Mouse (Mus musculus): ENCODE data around the gene Ddn. TPM values are rescaled to one million over a fixed set of nuclear protein-coding genes. Genes with fewer than 3 reads are reported as not detected.

Ddn gene
- polyA plus RNA-seq, 1 experiment from 2014 or later, result not detected

DNA sequence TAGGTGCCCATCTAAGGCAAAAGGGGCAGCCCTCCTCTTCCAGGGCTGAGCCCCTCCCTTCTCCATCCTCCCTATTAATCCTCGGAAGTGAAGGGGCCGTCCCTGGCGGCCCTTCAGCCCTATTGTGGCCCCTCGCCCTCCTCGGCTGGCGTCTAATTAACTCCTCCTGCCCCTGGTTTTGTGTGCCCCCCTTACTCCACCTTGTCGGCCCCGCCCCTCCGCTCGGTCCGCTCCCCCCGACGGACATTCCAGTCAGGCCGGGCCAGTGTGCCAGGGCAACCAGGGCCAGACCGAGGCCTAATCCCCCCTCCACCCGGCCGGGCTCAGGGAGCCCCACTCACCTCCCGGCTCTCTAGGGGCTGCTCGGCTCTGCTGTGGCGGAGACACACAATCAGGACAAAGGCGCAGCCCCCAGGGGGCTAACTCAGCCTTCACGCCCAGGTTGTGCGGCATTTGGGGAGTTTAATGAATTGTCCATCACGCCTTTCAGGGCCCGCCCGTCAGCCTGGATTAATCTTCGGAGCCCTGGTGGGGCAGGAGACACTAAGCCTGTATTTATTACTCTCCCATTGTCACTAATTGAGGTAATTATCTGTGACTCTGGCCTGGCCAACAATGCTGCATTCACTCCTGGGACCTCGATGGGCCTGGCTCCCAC lies 11.3 kb downstream of the Ddn start:
- Histone ChIP-seq H3K4me1 (replicated peaks; ENCODE audit: control insufficient read depth, insufficient read depth, low read length) (0 out of 2 replicates have a peak, but pooled peaks cover 4% of the 10 kb centered on the region), H3K4me2 (ENCODE audit: low read length) (no peak overlapping the region), H3K27me3 (replicated peaks; ENCODE audit: control insufficient read depth, insufficient read depth, low read length) (peaks cover 99% of the 10 kb centered on the region), H3K9me3 (ENCODE audit: control insufficient read depth, low read length) (no peaks in the 10 kb centered on the region), H3K36me3 (ENCODE audit: control insufficient read depth, insufficient read depth, low read length) (no peaks in the 10 kb centered on the region), H3K9ac (ENCODE audit: low read length) (no peak overlapping the region), H3K27ac (ENCODE audit: low read depth) (no peak overlapping the region), H3K4me3 (ENCODE audit: low read depth, low read length) (no peak overlapping the region)
- ATAC-seq (replicated peaks; ENCODE audit: low FRiP score, low TSS enrichment, low read depth) (no peak), DNase-seq (ENCODE audit: low spot score) (no peak)
- 4% methylated on average over 28 of the region's 28 CpGs for WGBS

DNA sequence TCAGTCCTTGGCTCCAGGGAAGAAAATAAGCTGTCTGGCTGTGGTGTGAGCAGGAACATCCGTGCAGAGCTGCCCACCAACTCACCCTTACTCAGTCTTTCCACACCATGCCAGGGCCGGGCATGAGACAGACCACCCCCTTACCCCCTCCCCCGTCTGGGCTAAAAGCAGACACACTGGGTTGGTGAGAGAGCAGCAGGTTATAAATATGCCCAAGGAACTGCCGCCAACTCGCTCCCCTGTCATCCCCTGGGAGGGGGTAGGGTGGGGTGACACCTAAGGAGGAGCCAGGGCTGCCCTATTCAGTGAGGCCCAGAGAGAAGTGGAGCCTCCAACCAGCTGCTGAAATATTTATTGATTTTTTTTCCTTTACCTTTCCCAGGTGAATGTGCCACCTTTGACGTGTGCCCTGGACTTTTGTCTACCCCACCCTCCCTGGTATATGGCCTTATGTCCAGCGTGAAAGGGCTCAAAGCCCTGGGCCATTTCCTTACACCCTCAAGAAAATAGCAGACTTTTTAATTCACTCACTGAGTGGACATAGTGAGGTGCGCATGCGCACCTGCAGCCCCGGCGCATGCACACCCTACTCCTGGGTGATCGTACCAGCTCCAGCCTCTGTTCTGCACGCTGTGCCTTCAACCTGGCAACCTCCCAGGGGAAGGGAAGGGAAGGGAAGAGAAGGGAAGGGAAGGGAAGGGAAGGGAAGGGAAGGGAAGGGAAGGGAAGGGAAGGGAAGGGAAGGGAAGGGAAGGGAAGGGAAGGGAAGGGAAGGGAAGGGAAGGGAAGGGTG lies 12.3 kb downstream of the Ddn start:
- no peak for DNase-seq (ENCODE audit: low spot score)
- Histone ChIP-seq H3K9me3 (ENCODE audit: control insufficient read depth, low read length) (no peaks in the 10 kb centered on the region), H3K27ac (ENCODE audit: low read depth) (no peak overlapping the region), H3K27me3 (replicated peaks; ENCODE audit: control insufficient read depth, insufficient read depth, low read length) (peaks cover 99% of the 10 kb centered on the region), H3K4me3 (ENCODE audit: low read depth, low read length) (no peak overlapping the region), H3K36me3 (ENCODE audit: control insufficient read depth, insufficient read depth, low read length) (no peaks in the 10 kb centered on the region), H3K9ac (ENCODE audit: low read length) (no peak overlapping the region), H3K4me1 (replicated peaks; ENCODE audit: control insufficient read depth, insufficient read depth, low read length) (0 out of 2 replicates have a peak, but pooled peaks cover 9% of the 10 kb centered on the region), H3K4me2 (ENCODE audit: low read length) (no peak overlapping the region)
- no peak for ATAC-seq (replicated peaks; ENCODE audit: low FRiP score, low TSS enrichment, low read depth)
- WGBS, result 6% methylated on average over 13 of the region's 13 CpGs

DNA sequence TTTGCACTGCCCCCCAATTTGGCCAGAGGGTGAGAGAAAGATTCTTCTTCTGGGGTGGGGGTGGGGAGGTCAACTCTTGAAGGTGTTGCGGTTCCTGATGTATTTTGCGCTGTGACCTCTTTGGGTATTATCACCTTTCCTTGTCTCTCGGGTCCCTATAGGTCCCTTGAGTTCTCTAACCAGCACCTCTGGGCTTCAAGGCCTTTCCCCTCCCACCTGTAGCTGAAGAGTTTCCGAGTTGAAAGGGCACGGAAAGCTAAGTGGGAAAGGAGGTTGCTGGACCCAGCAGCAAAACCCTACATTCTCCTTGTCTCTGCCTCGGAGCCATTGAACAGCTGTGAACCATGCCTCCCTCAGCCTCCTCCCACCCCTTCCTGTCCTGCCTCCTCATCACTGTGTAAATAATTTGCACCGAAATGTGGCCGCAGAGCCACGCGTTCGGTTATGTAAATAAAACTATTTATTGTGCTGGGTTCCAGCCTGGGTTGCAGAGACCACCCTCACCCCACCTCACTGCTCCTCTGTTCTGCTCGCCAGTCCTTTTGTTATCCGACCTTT lies 16.1 kb downstream of the Ddn start:
- no peaks in the 10 kb centered on the region for H3K9me3 ChIP-seq (ENCODE audit: control insufficient read depth, low read length)
- H3K27ac ChIP-seq (ENCODE audit: low read depth), result no peak overlapping the region
- H3K4me1 ChIP-seq (replicated peaks; ENCODE audit: control insufficient read depth, insufficient read depth, low read length), result peaks cover 14% of the 10 kb centered on the region
- no peak overlapping the region; the same call in 1 of the 2 replicates for H3K4me2 ChIP-seq (ENCODE audit: low read length)
- no peak overlapping the region for H3K9ac ChIP-seq (ENCODE audit: low read length)
- H3K4me3 ChIP-seq (ENCODE audit: low read depth, low read length), result no peak overlapping the region
- DNase-seq (ENCODE audit: low spot score) (no peak), ATAC-seq (replicated peaks; ENCODE audit: low FRiP score, low TSS enrichment, low read depth) (no peak)
- peaks cover 99% of the 10 kb centered on the region for H3K27me3 ChIP-seq (replicated peaks; ENCODE audit: control insufficient read depth, insufficient read depth, low read length)
- WGBS, result 3% methylated on average over 13 of the region's 13 CpGs
- H3K36me3 ChIP-seq (ENCODE audit: control insufficient read depth, insufficient read depth, low read length), result no peaks in the 10 kb centered on the region

DNA sequence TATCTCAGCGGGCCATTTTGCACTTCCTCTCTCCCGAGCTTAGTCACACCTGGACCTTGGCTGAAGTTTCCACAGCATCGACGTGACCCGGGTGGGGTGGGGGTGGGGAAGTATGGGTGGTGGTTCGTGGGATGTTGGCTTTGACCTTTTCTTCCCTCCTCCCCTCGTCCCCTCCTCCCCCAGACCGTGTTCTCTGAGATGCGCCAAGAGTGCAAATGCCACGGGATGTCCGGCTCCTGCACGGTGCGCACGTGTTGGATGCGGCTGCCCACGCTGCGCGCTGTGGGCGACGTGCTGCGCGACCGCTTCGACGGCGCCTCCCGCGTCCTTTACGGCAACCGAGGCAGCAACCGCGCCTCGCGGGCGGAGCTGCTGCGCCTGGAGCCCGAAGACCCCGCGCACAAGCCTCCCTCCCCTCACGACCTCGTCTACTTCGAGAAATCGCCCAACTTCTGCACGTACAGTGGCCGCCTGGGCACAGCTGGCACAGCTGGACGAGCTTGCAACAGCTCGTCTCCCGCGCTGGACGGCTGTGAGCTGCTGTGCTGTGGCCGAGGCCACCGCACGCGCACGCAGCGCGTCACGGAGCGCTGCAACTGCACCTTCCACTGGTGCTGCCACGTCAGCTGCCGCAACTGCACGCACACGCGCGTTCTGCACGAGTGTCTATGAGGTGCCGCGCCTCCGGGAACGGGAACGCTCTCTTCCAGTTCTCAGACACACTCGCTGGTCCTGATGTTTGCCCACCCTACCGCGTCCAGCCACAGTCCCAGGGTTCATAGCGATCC lies 16.9 kb downstream of the Ddn start:
- peak overlapping the region; percentile 39 for H3K4me2 ChIP-seq (ENCODE audit: low read length)
- no peaks in the 10 kb centered on the region for H3K9me3 ChIP-seq (ENCODE audit: control insufficient read depth, low read length)
- H3K9ac ChIP-seq (ENCODE audit: low read length), result no peak overlapping the region
- H3K4me1 ChIP-seq (replicated peaks; ENCODE audit: control insufficient read depth, insufficient read depth, low read length), result peaks cover 10% of the 10 kb centered on the region
- no peaks in the 10 kb centered on the region for H3K36me3 ChIP-seq (ENCODE audit: control insufficient read depth, insufficient read depth, low read length)
- H3K4me3 ChIP-seq (ENCODE audit: low read depth, low read length), result peak overlapping the region; percentile 22
- no peak for DNase-seq (ENCODE audit: low spot score)
- peaks cover 99% of the 10 kb centered on the region for H3K27me3 ChIP-seq (replicated peaks; ENCODE audit: control insufficient read depth, insufficient read depth, low read length)
- no peak overlapping the region for H3K27ac ChIP-seq (ENCODE audit: low read depth)
- WGBS, result 1% methylated on average over 75 of the region's 75 CpGs
- ATAC-seq (replicated peaks; ENCODE audit: low FRiP score, low TSS enrichment, low read depth), result no peak

DNA sequence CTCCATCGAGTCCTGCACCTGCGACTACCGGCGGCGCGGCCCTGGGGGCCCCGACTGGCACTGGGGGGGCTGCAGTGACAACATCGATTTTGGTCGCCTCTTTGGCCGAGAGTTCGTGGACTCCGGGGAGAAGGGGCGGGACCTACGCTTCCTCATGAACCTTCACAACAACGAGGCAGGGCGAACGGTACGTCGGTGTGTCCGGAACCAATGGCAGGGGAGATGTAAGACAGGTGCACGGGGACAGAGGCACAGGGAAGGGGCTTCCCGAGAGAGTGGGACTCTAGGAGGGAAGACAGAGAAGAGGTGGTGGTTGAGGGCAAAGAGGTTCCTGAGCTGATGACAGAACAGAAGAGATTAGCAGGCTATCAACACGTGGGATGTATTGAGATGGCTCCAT lies 17.5 kb downstream of the Ddn start:
- Histone ChIP-seq H3K27me3 (replicated peaks; ENCODE audit: control insufficient read depth, insufficient read depth, low read length) (peaks cover 97% of the 10 kb centered on the region), H3K4me2 (ENCODE audit: low read length) (no peak overlapping the region), H3K27ac (ENCODE audit: low read depth) (no peak overlapping the region), H3K9ac (ENCODE audit: low read length) (no peak overlapping the region), H3K4me3 (ENCODE audit: low read depth, low read length) (no peak overlapping the region), H3K4me1 (replicated peaks; ENCODE audit: control insufficient read depth, insufficient read depth, low read length) (peaks cover 10% of the 10 kb centered on the region), H3K36me3 (ENCODE audit: control insufficient read depth, insufficient read depth, low read length) (no peaks in the 10 kb centered on the region), H3K9me3 (ENCODE audit: control insufficient read depth, low read length) (no peaks in the 10 kb centered on the region)
- ATAC-seq (replicated peaks; ENCODE audit: low FRiP score, low TSS enrichment, low read depth), result no peak
- no peak for DNase-seq (ENCODE audit: low spot score)
- WGBS, result 2% methylated on average over 23 of the region's 23 CpGs

DNA sequence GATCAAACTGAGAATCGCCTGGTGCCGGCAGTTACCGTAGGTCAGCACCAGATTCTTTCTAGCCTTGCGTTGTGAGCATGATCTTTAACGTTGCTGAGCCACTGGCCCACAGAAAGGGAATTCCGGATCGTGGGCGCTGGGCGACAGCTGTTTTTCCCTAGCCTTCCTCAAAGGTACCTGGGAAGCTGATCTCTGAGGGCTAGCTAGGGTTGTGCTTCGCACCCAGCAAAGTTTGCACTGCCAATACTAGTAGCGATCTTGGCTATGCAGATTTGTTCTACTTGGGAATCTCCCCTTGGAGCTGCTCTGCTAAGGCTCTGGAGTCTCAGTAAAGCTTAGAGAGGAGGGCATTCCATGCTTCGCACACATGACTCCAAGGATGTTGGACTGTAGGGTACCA lies 18.1 kb downstream of the Ddn start:
- H3K36me3 ChIP-seq (ENCODE audit: control insufficient read depth, insufficient read depth, low read length), result no peaks in the 10 kb centered on the region
- H3K4me2 ChIP-seq (ENCODE audit: low read length), result peak overlapping the region; percentile 31
- WGBS, result under 1% methylated on average over 12 of the region's 12 CpGs
- ATAC-seq (replicated peaks; ENCODE audit: low FRiP score, low TSS enrichment, low read depth), result no peak
- peak overlapping the region; percentile 18; the same call in 1 of the 2 replicates for H3K4me3 ChIP-seq (ENCODE audit: low read depth, low read length)
- no peak overlapping the region for H3K9ac ChIP-seq (ENCODE audit: low read length)
- no peak for DNase-seq (ENCODE audit: low spot score)
- H3K27me3 ChIP-seq (replicated peaks; ENCODE audit: control insufficient read depth, insufficient read depth, low read length), result peaks cover 91% of the 10 kb centered on the region
- H3K27ac ChIP-seq (ENCODE audit: low read depth), result no peak overlapping the region
- peaks cover 10% of the 10 kb centered on the region for H3K4me1 ChIP-seq (replicated peaks; ENCODE audit: control insufficient read depth, insufficient read depth, low read length)
- H3K9me3 ChIP-seq (ENCODE audit: control insufficient read depth, low read length), result no peaks in the 10 kb centered on the region

DNA sequence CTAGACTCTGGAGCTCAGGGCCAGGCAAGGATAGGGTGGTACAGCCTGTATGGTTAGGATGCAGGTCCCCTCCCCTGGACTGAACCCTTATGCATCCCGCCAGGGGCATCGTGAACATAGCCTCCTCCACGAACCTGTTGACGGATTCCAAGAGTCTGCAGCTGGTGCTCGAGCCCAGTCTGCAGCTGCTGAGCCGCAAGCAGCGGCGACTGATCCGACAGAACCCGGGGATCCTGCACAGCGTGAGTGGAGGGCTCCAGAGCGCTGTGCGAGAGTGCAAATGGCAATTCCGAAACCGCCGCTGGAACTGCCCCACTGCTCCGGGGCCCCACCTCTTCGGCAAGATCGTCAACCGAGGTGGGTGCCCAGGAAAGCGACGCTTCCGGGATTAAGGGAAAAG lies 18.5 kb downstream of the Ddn start:
- H3K4me1 ChIP-seq (replicated peaks; ENCODE audit: control insufficient read depth, insufficient read depth, low read length), result peaks cover 10% of the 10 kb centered on the region
- DNase-seq (ENCODE audit: low spot score) (no peak), ATAC-seq (replicated peaks; ENCODE audit: low FRiP score, low TSS enrichment, low read depth) (no peak)
- no peak overlapping the region for H3K27ac ChIP-seq (ENCODE audit: low read depth)
- under 1% methylated on average over 23 of the region's 23 CpGs for WGBS
- H3K27me3 ChIP-seq (replicated peaks; ENCODE audit: control insufficient read depth, insufficient read depth, low read length), result peaks cover 87% of the 10 kb centered on the region
- no peaks in the 10 kb centered on the region for H3K9me3 ChIP-seq (ENCODE audit: control insufficient read depth, low read length)
- H3K4me2 ChIP-seq (ENCODE audit: low read length), result peak overlapping the region; percentile 31
- no peaks in the 10 kb centered on the region for H3K36me3 ChIP-seq (ENCODE audit: control insufficient read depth, insufficient read depth, low read length)
- H3K4me3 ChIP-seq (ENCODE audit: low read depth, low read length), result peak overlapping the region; percentile 18; the same call in 1 of the 2 replicates
- no peak overlapping the region for H3K9ac ChIP-seq (ENCODE audit: low read length)
